Mouse (Mus musculus): Measurements from ENCODE around the gene Slbp. TPM values are rescaled to one million over a fixed set of nuclear protein-coding genes. Genes with fewer than 3 reads are reported as not detected.

Gene Slbp
- polyA plus RNA-seq, 1 experiment from 2014 or later, result 81.2 TPM

DNA sequence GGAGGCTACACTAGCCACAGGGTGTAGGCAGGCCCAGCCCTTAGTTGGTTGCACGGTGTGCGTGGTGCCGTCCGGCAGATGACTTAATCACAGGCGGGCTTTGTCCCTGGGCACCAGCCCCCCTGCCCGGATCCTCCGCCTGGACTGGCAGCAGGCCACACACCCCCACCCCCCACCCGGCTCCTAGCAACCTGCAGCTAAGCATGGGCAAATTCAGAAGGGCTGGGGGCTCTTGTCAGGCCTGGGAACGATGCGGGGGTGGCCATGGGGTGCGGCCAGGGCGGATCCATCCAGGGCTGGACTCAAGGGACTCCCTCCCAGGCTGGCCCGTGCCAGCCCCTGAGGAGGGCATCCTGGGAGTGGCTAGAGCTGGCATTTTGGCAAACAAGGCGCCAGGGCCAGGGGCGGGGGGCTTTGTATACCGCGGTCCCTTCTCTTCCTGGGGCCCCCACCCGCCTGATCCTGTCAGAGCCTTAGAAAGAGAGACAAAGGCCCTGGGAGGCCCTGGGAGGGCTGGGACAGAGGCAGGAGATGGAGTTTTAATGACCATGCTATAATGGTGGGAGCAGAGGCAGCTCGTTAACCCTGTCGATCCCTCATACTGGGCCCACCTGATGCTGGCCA lies 37.0 kb upstream of the Slbp start:
- Histone ChIP-seq H3K27me3 (replicated peaks; ENCODE audit: insufficient read depth, low read length) (no peaks in the 10 kb centered on the region), H3K9ac (replicated peaks; ENCODE audit: low read depth) (no peak overlapping the region), H3K4me1 (ENCODE audit: insufficient read depth, low read depth, low read length) (peaks cover 32% of the 10 kb centered on the region), H3K9me3 (ENCODE audit: low read length) (no peaks in the 10 kb centered on the region), H3K27ac (ENCODE audit: low read length) (peak overlapping the region; percentile 86), H3K36me3 (ENCODE audit: insufficient read depth, low read length) (no peaks in the 10 kb centered on the region), H3K4me2 (replicated peaks; ENCODE audit: low read depth, low read length) (0 out of 2 replicates have a peak overlapping the region, but pooled peaks have one; percentile 8), H3K4me3 (ENCODE audit: low read depth, low read length) (no peak overlapping the region)
- DNase-seq (ENCODE audit: low spot score) (peak; percentile 70), ATAC-seq (peak; percentile 71)
- TF ChIP-seq EP300 (IDR thresholded peaks at IDR 0.05) (peak; percentile 28; the same call in 1 of the 2 replicates), CTCF (IDR thresholded peaks at IDR 0.05) (no peak)
- WGBS, result 45% methylated on average over 15 of the region's 20 CpGs

DNA sequence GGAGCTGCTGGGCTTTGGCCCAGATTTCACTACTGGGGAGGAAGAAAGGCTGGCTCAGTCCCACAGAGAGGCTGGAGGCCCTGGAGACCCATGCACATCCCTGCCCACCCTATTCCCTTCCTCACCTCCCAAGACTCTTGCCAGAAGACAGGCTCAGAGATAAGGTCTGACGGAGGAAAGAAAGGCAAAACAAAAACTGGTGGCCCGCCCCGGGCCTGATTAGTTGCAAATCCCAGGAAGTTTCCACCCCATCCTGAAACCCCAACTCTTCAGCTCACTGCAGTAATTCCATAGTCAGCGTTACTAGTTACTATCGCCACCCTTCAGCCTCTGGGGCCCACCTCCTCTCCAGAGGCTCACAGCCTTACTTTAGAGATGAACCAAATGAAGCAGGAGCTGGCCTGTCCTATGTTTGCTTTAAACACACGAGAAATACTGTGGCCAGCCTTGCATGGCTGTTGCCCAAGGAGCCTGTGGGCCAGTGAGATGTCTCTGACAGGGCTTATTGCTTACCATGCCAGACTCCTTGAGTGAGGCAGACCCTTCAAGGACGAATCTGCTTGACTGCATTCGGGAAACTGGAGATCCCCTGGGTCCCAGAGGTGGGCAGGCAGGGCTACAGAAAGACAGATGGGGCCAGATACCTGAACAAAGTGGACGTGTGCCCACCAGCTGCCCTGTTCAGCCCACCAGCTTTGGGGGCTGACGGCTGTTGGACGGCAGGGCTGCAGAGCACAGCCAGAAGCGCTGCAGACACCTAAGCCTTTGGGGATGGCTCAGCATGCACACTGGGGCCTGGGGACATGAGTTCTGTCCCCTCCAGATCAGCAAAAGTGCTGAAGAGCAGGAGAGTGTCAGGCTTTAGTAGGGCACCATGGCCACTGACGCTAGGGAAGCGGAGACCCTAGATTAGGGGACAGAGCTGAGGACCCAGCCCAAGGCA lies 36.2 kb upstream of the Slbp start:
- no peak for TF ChIP-seq CTCF (IDR thresholded peaks at IDR 0.05)
- TF ChIP-seq EP300 (IDR thresholded peaks at IDR 0.05), result peak; percentile 61; the same call in 1 of the 2 replicates
- Histone ChIP-seq H3K36me3 (ENCODE audit: insufficient read depth, low read length) (no peaks in the 10 kb centered on the region), H3K4me2 (replicated peaks; ENCODE audit: low read depth, low read length) (no peak overlapping the region), H3K27me3 (replicated peaks; ENCODE audit: insufficient read depth, low read length) (no peaks in the 10 kb centered on the region), H3K4me1 (ENCODE audit: insufficient read depth, low read depth, low read length) (peaks cover 33% of the 10 kb centered on the region), H3K9me3 (ENCODE audit: low read length) (no peaks in the 10 kb centered on the region), H3K9ac (replicated peaks; ENCODE audit: low read depth) (0 out of 2 replicates have a peak overlapping the region, but pooled peaks have one; percentile 8), H3K27ac (ENCODE audit: low read length) (peak overlapping the region; percentile 86), H3K4me3 (ENCODE audit: low read depth, low read length) (no peak overlapping the region)
- no peak for ATAC-seq
- DNase-seq (ENCODE audit: low spot score), result peak; percentile 7
- WGBS, result 54% methylated on average over 14 of the region's 14 CpGs

DNA sequence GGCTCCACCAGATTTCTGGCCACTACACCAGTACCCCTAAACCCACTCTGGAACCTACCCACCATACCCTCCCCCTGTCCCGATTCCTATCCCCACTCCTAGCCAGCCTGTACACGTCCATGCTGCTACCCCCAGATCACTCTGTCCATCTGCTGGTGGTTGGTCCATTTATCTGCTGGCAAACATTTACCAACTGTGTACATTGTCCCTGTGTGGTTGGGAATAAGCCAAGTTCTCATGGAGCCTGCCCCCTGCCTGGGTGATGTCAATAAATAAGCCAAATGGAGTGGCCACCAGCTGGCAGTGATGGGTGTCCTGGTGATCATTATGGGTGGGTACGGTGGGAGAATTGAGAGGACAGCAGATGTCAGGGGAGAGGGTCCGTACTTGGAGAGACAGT lies 34.8 kb upstream of the Slbp start:
- H3K9me3 ChIP-seq (ENCODE audit: low read length), result no peaks in the 10 kb centered on the region
- no peak overlapping the region for H3K4me2 ChIP-seq (replicated peaks; ENCODE audit: low read depth, low read length)
- DNase-seq (ENCODE audit: low spot score) (no peak), ATAC-seq (no peak)
- no peak overlapping the region for H3K9ac ChIP-seq (replicated peaks; ENCODE audit: low read depth)
- no peaks in the 10 kb centered on the region for H3K36me3 ChIP-seq (ENCODE audit: insufficient read depth, low read length)
- TF ChIP-seq CTCF (IDR thresholded peaks at IDR 0.05), result no peak
- no peak for TF ChIP-seq EP300 (IDR thresholded peaks at IDR 0.05)
- H3K27ac ChIP-seq (ENCODE audit: low read length), result no peak overlapping the region
- 71% methylated on average over 4 of the region's 4 CpGs for WGBS
- peaks cover 23% of the 10 kb centered on the region for H3K4me1 ChIP-seq (ENCODE audit: insufficient read depth, low read depth, low read length)
- no peak overlapping the region for H3K4me3 ChIP-seq (ENCODE audit: low read depth, low read length)
- no peaks in the 10 kb centered on the region for H3K27me3 ChIP-seq (replicated peaks; ENCODE audit: insufficient read depth, low read length)

DNA sequence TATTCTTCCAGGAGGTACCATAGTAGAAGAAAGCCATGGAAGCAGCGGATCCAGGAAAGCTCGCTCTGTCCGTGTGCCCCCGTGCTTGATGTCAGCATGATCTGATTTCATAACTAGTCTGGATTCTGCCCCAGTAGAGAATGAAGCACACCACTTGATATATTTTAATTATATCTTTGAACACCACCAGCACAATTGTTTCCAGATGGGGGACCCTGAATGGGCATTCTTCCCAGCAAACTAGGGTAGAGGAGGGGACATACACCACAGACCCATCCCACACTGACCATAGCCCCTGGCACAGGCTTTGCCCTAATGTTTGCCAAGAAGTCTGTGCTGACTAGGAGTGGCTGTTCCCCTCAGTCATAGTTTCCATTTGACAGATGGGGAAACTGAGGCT lies 32.6 kb upstream of the Slbp start:
- no peak overlapping the region for H3K9ac ChIP-seq (replicated peaks; ENCODE audit: low read depth)
- no peak for TF ChIP-seq EP300 (IDR thresholded peaks at IDR 0.05)
- no peak overlapping the region for H3K4me3 ChIP-seq (ENCODE audit: low read depth, low read length)
- no peak overlapping the region for H3K27ac ChIP-seq (ENCODE audit: low read length)
- no peaks in the 10 kb centered on the region for H3K9me3 ChIP-seq (ENCODE audit: low read length)
- peaks cover 15% of the 10 kb centered on the region; the same call in 1 of the 2 replicates for H3K4me1 ChIP-seq (ENCODE audit: insufficient read depth, low read depth, low read length)
- 78% methylated on average over 4 of the region's 4 CpGs for WGBS
- H3K27me3 ChIP-seq (replicated peaks; ENCODE audit: insufficient read depth, low read length), result no peaks in the 10 kb centered on the region
- no peak for DNase-seq (ENCODE audit: low spot score)
- H3K4me2 ChIP-seq (replicated peaks; ENCODE audit: low read depth, low read length), result no peak overlapping the region
- H3K36me3 ChIP-seq (ENCODE audit: insufficient read depth, low read length), result no peaks in the 10 kb centered on the region
- ATAC-seq, result no peak

DNA sequence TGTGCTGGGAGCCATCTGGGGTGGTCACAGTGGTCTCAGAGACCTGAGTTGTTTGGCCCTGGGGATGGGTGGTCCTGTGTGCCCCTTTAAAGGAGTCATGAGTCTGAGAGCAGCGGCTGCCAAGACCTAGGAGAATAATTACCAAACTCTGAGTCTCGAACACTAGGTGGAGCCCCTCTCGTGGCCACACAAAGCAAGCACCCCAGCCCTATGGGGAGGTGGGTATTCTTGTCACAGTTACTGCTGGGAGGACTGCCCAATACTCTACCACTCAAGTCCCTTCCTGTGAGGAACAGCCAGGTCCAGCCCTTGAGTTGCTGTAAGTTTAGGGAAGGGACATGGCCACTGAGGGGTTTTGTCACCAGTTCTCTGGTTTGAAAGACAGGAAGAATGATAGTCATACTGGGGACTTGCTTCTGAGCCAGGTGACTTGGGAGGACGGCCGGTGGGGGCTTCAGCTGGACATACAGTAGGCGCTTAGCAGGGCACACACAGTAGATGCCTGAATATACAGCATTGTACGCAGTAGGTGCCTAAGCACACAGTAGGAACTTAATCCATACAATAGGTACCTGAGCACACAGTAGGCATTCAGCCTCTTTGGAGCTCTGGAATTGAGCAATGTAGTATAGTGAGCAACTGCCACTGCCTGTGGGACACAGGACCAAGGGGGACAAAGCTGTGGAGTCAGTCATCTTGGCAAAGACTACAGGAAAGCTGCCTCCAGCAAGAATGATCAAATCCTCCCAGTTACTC lies 31.7 kb upstream of the Slbp start:
- peak; percentile 88 for TF ChIP-seq CTCF (IDR thresholded peaks at IDR 0.05)
- no peak for TF ChIP-seq EP300 (IDR thresholded peaks at IDR 0.05)
- Histone ChIP-seq H3K36me3 (ENCODE audit: insufficient read depth, low read length) (no peaks in the 10 kb centered on the region), H3K4me3 (ENCODE audit: low read depth, low read length) (no peak overlapping the region), H3K9ac (replicated peaks; ENCODE audit: low read depth) (no peak overlapping the region), H3K27me3 (replicated peaks; ENCODE audit: insufficient read depth, low read length) (no peaks in the 10 kb centered on the region), H3K9me3 (ENCODE audit: low read length) (no peaks in the 10 kb centered on the region), H3K4me1 (ENCODE audit: insufficient read depth, low read depth, low read length) (peaks cover 8% of the 10 kb centered on the region; the same call in 1 of the 2 replicates), H3K27ac (ENCODE audit: low read length) (no peak overlapping the region), H3K4me2 (replicated peaks; ENCODE audit: low read depth, low read length) (no peak overlapping the region)
- peak; percentile 63 for ATAC-seq
- peak; percentile 87 for DNase-seq (ENCODE audit: low spot score)
- WGBS, result 43% methylated on average over 7 of the region's 7 CpGs

DNA sequence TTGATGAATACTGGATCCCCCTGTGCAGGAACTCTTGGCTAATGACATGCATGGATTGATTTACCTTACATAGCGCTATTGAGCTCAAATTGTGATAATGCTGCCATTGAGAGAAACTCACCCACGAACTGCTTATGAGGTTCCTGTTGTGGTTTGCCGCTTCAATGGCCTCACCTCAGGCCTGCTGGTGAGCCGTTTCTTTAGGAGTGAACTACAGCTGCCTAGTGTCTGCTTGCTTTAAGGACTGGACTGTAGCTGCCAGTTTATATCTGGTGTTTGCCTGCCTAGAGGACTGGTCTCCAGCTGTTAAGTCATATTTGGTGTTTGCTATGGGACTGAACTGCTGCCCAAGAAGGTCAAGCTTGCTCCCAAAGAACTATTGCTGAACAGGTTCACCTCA lies 30.6 kb upstream of the Slbp start:
- no peak for ATAC-seq

More for the DNA sequence above, 30.6 kb upstream of the Slbp start:
- no peak for DNase-seq (ENCODE audit: low spot score)
- Histone ChIP-seq H3K4me2 (replicated peaks; ENCODE audit: low read depth, low read length) (no peak overlapping the region), H3K27me3 (replicated peaks; ENCODE audit: insufficient read depth, low read length) (no peaks in the 10 kb centered on the region), H3K36me3 (ENCODE audit: insufficient read depth, low read length) (no peaks in the 10 kb centered on the region), H3K9ac (replicated peaks; ENCODE audit: low read depth) (no peak overlapping the region), H3K4me1 (ENCODE audit: insufficient read depth, low read depth, low read length) (peaks cover 6% of the 10 kb centered on the region; the same call in 1 of the 2 replicates), H3K4me3 (ENCODE audit: low read depth, low read length) (no peak overlapping the region), H3K27ac (ENCODE audit: low read length) (no peak overlapping the region), H3K9me3 (ENCODE audit: low read length) (no peaks in the 10 kb centered on the region)
- WGBS, result 83% methylated on average over 4 of the region's 4 CpGs
- no peak for TF ChIP-seq EP300 (IDR thresholded peaks at IDR 0.05)

All from lung, postnatal 0 days (tissue).